Mouse (Mus musculus): Measurements from ENCODE around the gene Syt3.

Syt3 gene

GRCm38 (mm10) chr7:44357531-44357930 is 26.4 kb upstream of the Syt3 start:
- no peak for DNase-seq

- no peak for DNase-seq
Measured at GRCm38 (mm10) chr7:44358012-44358411, 25.9 kb upstream of the Syt3 start.

GRCm38 (mm10) chr7:44358886-44359654 is 24.8 kb upstream of the Syt3 start:
- DNase-seq: peak; percentile 73

- DNase-seq: peak; percentile 96
Measured at GRCm38 (mm10) chr7:44359908-44360672, 23.8 kb upstream of the Syt3 start.

- DNase-seq: peak; percentile 80
Measured at GRCm38 (mm10) chr7:44360792-44361301, 23.1 kb upstream of the Syt3 start.

- no peak for DNase-seq
Measured at GRCm38 (mm10) chr7:44372678-44373077, 11.2 kb upstream of the Syt3 start.

- DNase-seq: no peak
Measured at GRCm38 (mm10) chr7:44373460-44373859, 10.4 kb upstream of the Syt3 start.

GRCm38 (mm10) chr7:44373889-44374652 is 9.8 kb upstream of the Syt3 start:
- peak; percentile 89 for DNase-seq

GRCm38 (mm10) chr7:44374756-44375155 is 9.1 kb upstream of the Syt3 start:
- peak; percentile 64 for DNase-seq

GRCm38 (mm10) chr7:44375207-44375606 is 8.7 kb upstream of the Syt3 start:
- no peak for DNase-seq

GRCm38 (mm10) chr7:44375793-44376192 is 8.1 kb upstream of the Syt3 start:
- DNase-seq: peak; percentile 58

GRCm38 (mm10) chr7:44378290-44378689 is 5.6 kb upstream of the Syt3 start:
- DNase-seq: peak; percentile 54

GRCm38 (mm10) chr7:44382541-44382940 is 1.4 kb upstream of the Syt3 start:
- no peak for DNase-seq

- DNase-seq: no peak
Measured at GRCm38 (mm10) chr7:44384716-44385059, 786 bp downstream of the Syt3 start.

GRCm38 (mm10) chr7:44385720-44386119 is 1.8 kb downstream of the Syt3 start, which contains the start of gene 1700008O03Rik:
Gene 1700008O03Rik, minus strand, starts transcription at chr7:44385820.
- DNase-seq: peak; percentile 57

- DNase-seq: peak; percentile 96
Measured at GRCm38 (mm10) chr7:44391831-44392230, 7.9 kb downstream of the Syt3 start.

GRCm38 (mm10) chr7:44392341-44392740 is 8.4 kb downstream of the Syt3 start:
- DNase-seq: no peak

- DNase-seq: peak; percentile 55
Measured at GRCm38 (mm10) chr7:44393284-44393683, 9.4 kb downstream of the Syt3 start.

GRCm38 (mm10) chr7:44398570-44398969 is 14.7 kb downstream of the Syt3 start:
- DNase-seq: peak; percentile 77

GRCm38 (mm10) chr7:44401673-44402072 is 17.8 kb downstream of the Syt3 start:
- DNase-seq: no peak

GRCm38 (mm10) chr7:44405346-44406014 is 21.6 kb downstream of the Syt3 start:
- DNase-seq: peak; percentile 98

GRCm38 (mm10) chr7:44406015-44406355 is 22.1 kb downstream of the Syt3 start:
- no peak for DNase-seq

- DNase-seq: no peak
Measured at GRCm38 (mm10) chr7:44411144-44411543, 27.2 kb downstream of the Syt3 start.
